Comparison of ENCODE assay signal across 8 mouse cellular contexts in genomic region chr7:127991643-127992487, GRCm38 (mm10). TPM values are rescaled to one million over a fixed set of nuclear protein-coding genes. Genes with fewer than 3 reads are reported as not detected.
DNase-seq lines count a peak whose midpoint lies in the region; ATAC-seq and TF ChIP-seq lines count a peak whose summit lies in the region.

No protein-coding gene starts in this region.

- no peak overlapping the region for H3K9ac ChIP-seq in ES-Bruce4 (ENCODE audit: low read depth, poor library complexity, severe bottlenecking)

- H3K4me1 ChIP-seq in ES-Bruce4 (ENCODE audit: control insufficient read depth, insufficient read depth, low read length) = no peaks in the 10 kb centered on the region
- H3K4me1 ChIP-seq in bone marrow macrophage, adult 2 months (ENCODE audit: control insufficient read depth, insufficient read depth, low read length) = peaks cover 8% of the 10 kb centered on the region
- peaks cover 7% of the 10 kb centered on the region; the same call in 1 of the 2 replicates for H3K4me1 ChIP-seq in lung, adult 2 months (ENCODE audit: control insufficient read depth, insufficient read depth, low read length)

- H3K4me3 ChIP-seq in ES-Bruce4 (ENCODE audit: low read depth, low read length) = no peak overlapping the region
- peak overlapping the region; percentile 80 for H3K4me3 ChIP-seq in bone marrow macrophage, adult 2 months (ENCODE audit: insufficient read depth, low read length)
- H3K4me3 ChIP-seq in lung, adult 2 months (replicated peaks; ENCODE audit: extremely low read depth, low read depth, low read length) = no peak overlapping the region

- peak overlapping the region; percentile 84 for H3K27ac ChIP-seq in ES-Bruce4 (ENCODE audit: insufficient read depth, low read length)
- H3K27ac ChIP-seq in bone marrow macrophage, adult 2 months (ENCODE audit: insufficient read depth, low read depth, low read length) = no peak overlapping the region

- peak; percentile 45 for TF ChIP-seq CTCF in ES-Bruce4 (IDR thresholded peaks at IDR 0.05; ENCODE audit: low read depth, low read length)
- peak; percentile 33 for TF ChIP-seq CTCF in bone marrow macrophage, adult 2 months (IDR thresholded peaks at IDR 0.05; ENCODE audit: low read depth, low read length)
- peak; percentile 58 for TF ChIP-seq CTCF in lung, adult 2 months (IDR thresholded peaks at IDR 0.05; ENCODE audit: insufficient read depth, low read length)

- no peak for TF ChIP-seq POLR2A in ES-Bruce4 (IDR thresholded peaks at IDR 0.05; ENCODE audit: insufficient read depth, low read length)
- TF ChIP-seq POLR2A in bone marrow macrophage, adult 2 months (IDR thresholded peaks at IDR 0.05; ENCODE audit: borderline replicate concordance, low read depth, low read length) = no peak
- TF ChIP-seq POLR2A in lung, adult 2 months (IDR thresholded peaks at IDR 0.05; ENCODE audit: borderline replicate concordance, extremely low read depth, low read depth, low read length) = no peak

- peak; percentile 75 to 84 for DNase-seq in heart, postnatal 14 days
- DNase-seq in layer of hippocampus, adult 18-20 months (ENCODE audit: low spot score in 2 of 2) = peak; percentile 18 to 81
- DNase-seq in lung, adult 2 months = peak; percentile 76
- DNase-seq in retina, adult 2 months (ENCODE audit: low read depth, low spot score) = peak; percentile 11
- peak; percentile 60 to 70 for DNase-seq in urinary bladder, postnatal 36 days (ENCODE audit: low spot score in 2 of 2)

- intact Hi-C loops in heart, postnatal 14 days (cut with DNase I) = no loop called here

- no peak for TF ChIP-seq EP300 in ES-Bruce4 (IDR thresholded peaks at IDR 0.05; ENCODE audit: insufficient read depth, low read depth, low read length)

- 52% methylated on average over 6 of the region's 6 CpGs for WGBS in lung, adult 2 months

- ATAC-seq in erythroid progenitor cell, adult 5-6 weeks (replicated peaks; ENCODE audit: low FRiP score, poor library complexity, severe bottlenecking) = peak; percentile 72

- peaks cover 46% of the 10 kb centered on the region for H3K36me3 ChIP-seq in ES-Bruce4 (ENCODE audit: control insufficient read depth, insufficient read depth, low read length, poor library complexity, severe bottlenecking)

- H3K9me3 ChIP-seq in ES-Bruce4 (replicated peaks; ENCODE audit: control insufficient read depth, insufficient read depth, low read length, poor library complexity, severe bottlenecking) = no peaks in the 10 kb centered on the region

- no peaks in the 10 kb centered on the region for H3K27me3 ChIP-seq in ES-Bruce4 (ENCODE audit: control insufficient read depth, insufficient read depth, low read length, poor library complexity, severe bottlenecking)

RNA-seq across cellular contexts. Expression of gene Pycard, which starts 1.8 kb away (rescaled TPM):
- polyA plus RNA-seq in ES-Bruce4 (2011; ENCODE audit: insufficient read depth, insufficient read length, low read depth, missing spikeins) = 25.0 and 29.8 TPM in 2 replicates
- 126 and 140 TPM in 2 replicates for polyA plus RNA-seq in bone marrow macrophage, adult 2 months (2012; ENCODE audit: insufficient read depth, insufficient read length, missing spikeins)
- total RNA-seq in erythroid progenitor cell, adult 5-6 weeks (2015; ENCODE audit: low replicate concordance) = 12.2 and 56.9 TPM in 2 replicates
- total RNA-seq in erythroid progenitor cell, adult 5-6 weeks (2017; ENCODE audit: low replicate concordance) = 2.2 and 5.7 TPM in 2 replicates
- 10 to 100 TPM in 1 of 2 experiments, 1 to 10 TPM in 1; 5.6 to 13.6 TPM for total RNA-seq in heart, postnatal 14 days (2021)
- total RNA-seq in layer of hippocampus, adult 18-20 months (2021) = 1 to 10 TPM; 2.1 to 3.2 TPM
- polyA plus RNA-seq in lung, adult 2 months (2012; rRNA removed) = 28.0 and 66.7 TPM in 2 replicates

RNA-seq across cellular contexts. Expression of gene Trim72, which starts 11.9 kb away (rescaled TPM):
- polyA plus RNA-seq in ES-Bruce4 (2011; ENCODE audit: insufficient read depth, insufficient read length, low read depth, missing spikeins) = 0.56 TPM in 1 of 2 replicates, not detected in the other
- polyA plus RNA-seq in bone marrow macrophage, adult 2 months (2012; ENCODE audit: insufficient read depth, insufficient read length, missing spikeins) = not detected in 2 replicates
- not detected in 2 replicates for total RNA-seq in erythroid progenitor cell, adult 5-6 weeks (2015; ENCODE audit: low replicate concordance)
- total RNA-seq in erythroid progenitor cell, adult 5-6 weeks (2017; ENCODE audit: low replicate concordance) = not detected in 2 replicates
- total RNA-seq in heart, postnatal 14 days (2021) = 100 to 1,000 TPM; 209 to 217 TPM
- total RNA-seq in layer of hippocampus, adult 18-20 months (2021) = under 1 TPM; 0.32 to 0.58 TPM
- polyA plus RNA-seq in lung, adult 2 months (2012; rRNA removed) = 5.1 and 15.4 TPM in 2 replicates

RNA-seq across cellular contexts. Expression of gene Fus, which starts 24.6 kb away (rescaled TPM):
- polyA plus RNA-seq in ES-Bruce4 (2011; ENCODE audit: insufficient read depth, insufficient read length, low read depth, missing spikeins) = 1,572 and 1,655 TPM in 2 replicates
- polyA plus RNA-seq in bone marrow macrophage, adult 2 months (2012; ENCODE audit: insufficient read depth, insufficient read length, missing spikeins) = 318 and 323 TPM in 2 replicates
- 125 and 187 TPM in 2 replicates for total RNA-seq in erythroid progenitor cell, adult 5-6 weeks (2015; ENCODE audit: low replicate concordance)
- total RNA-seq in erythroid progenitor cell, adult 5-6 weeks (2017; ENCODE audit: low replicate concordance) = 81.2 and 118 TPM in 2 replicates
- total RNA-seq in heart, postnatal 14 days (2021) = 100 to 1,000 TPM; 169 to 184 TPM
- 100 to 1,000 TPM; 279 to 285 TPM for total RNA-seq in layer of hippocampus, adult 18-20 months (2021)
- polyA plus RNA-seq in lung, adult 2 months (2012; rRNA removed) = 221 and 299 TPM in 2 replicates

RNA-seq across cellular contexts. Expression of gene Prss36, which starts 45.3 kb away (rescaled TPM):
- polyA plus RNA-seq in ES-Bruce4 (2011; ENCODE audit: insufficient read depth, insufficient read length, low read depth, missing spikeins) = 21.2 and 22.4 TPM in 2 replicates
- 1.7 and 2.6 TPM in 2 replicates for polyA plus RNA-seq in bone marrow macrophage, adult 2 months (2012; ENCODE audit: insufficient read depth, insufficient read length, missing spikeins)
- total RNA-seq in erythroid progenitor cell, adult 5-6 weeks (2015; ENCODE audit: low replicate concordance) = 3.8 TPM in 1 of 2 replicates, not detected in the other
- total RNA-seq in erythroid progenitor cell, adult 5-6 weeks (2017; ENCODE audit: low replicate concordance) = not detected in 2 replicates
- total RNA-seq in heart, postnatal 14 days (2021) = 1 to 10 TPM; 6.4 to 6.7 TPM
- 10 to 100 TPM; 10.3 to 10.5 TPM for total RNA-seq in layer of hippocampus, adult 18-20 months (2021)
- polyA plus RNA-seq in lung, adult 2 months (2012; rRNA removed) = 14.6 and 17.5 TPM in 2 replicates

Comparison
In these comparisons a context has a peak if more than half of its experiments do, and no peak if none do; other contexts are left out.
1. DNase-seq: peak in every context shown above with its lines; median percentile 80 in heart, postnatal 14 days; 76 in lung, adult 2 months; 65 in urinary bladder, postnatal 36 days; 50 in layer of hippocampus, adult 18-20 months; 11 in retina, adult 2 months.
2. RNA of gene Trim72, which starts 11.9 kb away (total RNA-seq): 209 to 217 TPM in heart, postnatal 14 days; 0.32 to 0.58 TPM in layer of hippocampus, adult 18-20 months and not detected in erythroid progenitor cell, adult 5-6 weeks; every median in the first group is over 100 times any median in the second.
3. Peak in every context shown above with its lines, with median percentiles within 50 percentile points of each other: CTCF ChIP-seq.